Mouse (Mus musculus): Measurements from ENCODE around the gene Trak1.

The Trak1 gene

DNA sequence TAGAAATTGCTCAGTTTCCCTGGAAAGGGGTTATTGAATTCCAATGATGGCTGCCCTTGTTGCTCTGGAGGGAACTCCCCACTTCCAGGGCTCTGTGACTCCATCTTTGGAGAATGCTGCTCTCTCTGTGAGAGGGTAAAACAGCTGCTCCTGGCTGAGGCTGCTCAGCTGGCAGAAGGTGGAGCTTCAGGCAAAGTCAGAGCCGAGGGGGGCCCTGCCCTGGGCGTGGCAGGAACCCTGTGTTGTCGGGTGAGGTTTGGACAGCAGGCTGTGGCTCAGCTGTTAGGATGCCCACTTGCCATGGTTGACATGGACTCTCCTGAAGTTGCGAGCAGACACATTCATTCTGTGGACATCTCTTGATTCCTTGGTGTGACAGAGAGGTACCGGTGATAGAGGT, 49.3 kb downstream of the Trak1 start:
- DNase-seq (ENCODE audit: low read depth, low spot score): no peak

DNA sequence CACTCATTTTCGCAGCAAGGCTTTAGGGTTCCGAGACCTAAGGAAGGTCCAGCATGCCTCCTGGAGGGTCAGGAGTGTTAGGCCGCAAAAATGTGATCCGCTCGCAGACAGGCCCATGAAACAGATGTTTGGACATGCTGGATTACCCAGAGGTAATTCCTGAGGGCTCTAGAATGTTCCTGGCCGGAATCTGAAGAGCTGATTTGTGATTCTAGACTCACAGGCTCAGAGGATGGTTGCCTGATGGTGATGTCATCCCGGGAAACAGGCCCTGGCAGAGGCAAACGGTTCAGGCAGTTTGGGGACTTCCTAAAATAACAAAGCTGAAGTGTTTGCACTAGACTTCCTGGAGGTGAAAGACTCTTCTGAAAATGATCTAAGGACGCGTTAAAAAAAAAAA, 50.7 kb downstream of the Trak1 start:
- DNase-seq (ENCODE audit: low read depth, low spot score): no peak

DNA sequence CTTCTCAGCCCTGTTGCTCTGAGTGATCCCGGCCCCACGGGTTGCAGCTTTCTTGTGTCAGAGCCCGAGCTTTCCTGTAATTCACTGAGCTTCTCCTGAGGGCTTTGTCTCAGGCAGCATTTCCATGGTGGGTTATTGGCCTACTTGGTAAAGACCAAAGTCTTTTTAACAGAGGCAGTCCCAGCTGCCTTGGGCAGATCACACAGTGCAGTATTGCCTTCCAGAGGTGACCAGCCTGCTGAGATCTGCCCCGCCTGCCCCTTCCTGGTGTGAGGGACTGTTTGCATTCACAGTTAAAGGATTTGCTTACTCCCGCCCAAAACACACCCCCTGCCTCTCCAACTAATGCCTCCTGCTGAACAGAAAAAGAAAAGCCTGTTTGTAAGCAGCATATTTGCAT, 51.2 kb downstream of the Trak1 start:
- no peak for DNase-seq (ENCODE audit: low read depth, low spot score)

DNA sequence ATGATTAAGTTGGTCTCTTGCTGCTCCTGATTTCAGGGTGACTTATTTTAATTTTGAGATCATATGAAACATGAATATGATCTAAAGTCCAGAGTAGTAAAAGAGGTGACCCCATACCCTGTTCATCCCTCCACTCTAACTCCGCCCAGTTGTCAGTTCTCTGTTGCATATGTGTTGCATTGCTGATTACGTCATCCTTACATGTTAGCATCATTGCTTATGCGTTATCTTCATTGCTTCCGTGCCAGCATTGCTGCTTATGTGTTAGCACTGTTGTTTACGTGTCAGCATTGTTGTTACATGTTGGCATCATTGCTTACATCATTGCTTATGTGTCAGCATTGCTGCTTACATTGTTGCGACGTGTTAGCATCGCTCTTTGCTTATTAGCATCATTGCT, 51.8 kb downstream of the Trak1 start:
- no peak for DNase-seq (ENCODE audit: low read depth, low spot score)

DNA sequence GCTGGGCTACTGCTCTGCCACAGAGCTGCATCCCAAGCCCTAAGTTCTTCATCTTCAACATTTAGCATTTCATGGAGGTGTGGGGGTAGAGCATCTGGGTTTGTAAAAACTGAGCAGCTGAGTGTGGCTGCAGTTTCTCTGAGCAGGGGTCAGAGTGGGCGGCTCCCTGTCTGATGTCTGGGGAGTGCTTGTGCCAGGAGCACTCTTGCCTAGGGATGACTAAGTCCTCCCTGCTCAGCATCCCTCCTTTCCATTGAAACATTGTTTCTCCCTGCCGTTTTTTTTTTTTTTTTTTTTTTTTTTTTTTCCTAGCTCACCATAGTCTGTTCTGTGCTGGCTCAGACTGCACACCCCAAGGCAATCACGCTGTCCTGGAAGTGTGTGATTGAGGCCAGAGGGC, 53.3 kb downstream of the Trak1 start:
- no peak for DNase-seq (ENCODE audit: low read depth, low spot score)

DNA sequence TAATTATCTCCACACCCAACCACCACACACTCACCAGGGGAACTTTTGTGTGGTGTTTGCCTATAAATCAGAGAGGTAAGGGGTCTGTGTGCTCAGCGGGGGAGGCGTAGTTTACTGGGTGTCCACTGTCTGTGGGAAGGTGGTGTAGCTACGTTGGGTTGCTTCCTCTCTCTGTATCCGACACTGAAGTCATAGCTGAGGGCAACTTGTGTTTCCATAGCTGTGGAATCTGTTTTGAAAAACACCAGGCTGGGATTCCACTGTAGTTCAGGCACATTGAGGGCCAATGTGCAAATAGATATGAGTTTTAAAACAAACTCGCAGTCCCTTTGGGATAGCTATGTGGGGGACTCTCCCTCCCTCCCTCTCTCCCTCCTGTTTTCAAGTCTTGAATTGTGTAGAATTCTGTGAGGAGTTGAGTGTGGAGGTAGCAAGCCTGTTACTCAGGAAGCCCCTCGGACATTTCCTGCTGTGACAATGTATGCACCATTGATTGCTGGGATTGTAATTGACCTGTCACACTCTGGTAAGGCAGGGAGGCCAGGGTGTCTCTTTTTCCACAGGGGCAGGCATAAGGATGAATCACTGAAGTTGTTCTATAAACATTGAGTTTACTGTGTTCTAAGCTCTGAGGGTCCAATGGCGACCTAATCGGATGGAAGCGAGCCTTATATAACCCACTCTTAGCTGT, 54.2 kb downstream of the Trak1 start:
- no peak for DNase-seq (ENCODE audit: low read depth, low spot score)

DNA sequence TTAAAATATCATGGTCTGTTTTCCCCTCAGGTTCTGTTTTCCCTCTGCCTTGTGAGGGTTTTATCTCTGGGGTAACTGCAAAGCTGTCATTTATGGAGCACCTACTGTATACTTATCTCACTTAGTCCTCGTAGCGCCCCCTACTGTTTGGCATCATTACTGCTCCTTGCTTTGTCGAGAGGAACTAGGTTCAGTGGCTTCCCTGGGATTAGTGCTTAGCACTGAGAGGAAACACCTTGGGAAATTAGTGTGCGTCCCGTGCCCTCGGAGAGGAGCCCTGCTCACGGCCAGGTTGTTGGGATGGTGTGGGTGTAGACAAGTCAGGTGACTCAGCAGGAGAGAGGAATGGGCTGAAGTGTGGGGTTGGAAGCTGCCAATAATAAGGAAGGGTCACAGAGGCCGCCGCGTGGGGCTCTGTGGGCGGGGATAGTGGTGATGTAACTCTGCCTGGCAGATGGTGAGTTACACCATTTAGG, 54.9 kb downstream of the Trak1 start:
- DNase-seq (ENCODE audit: low read depth, low spot score): no peak

DNA sequence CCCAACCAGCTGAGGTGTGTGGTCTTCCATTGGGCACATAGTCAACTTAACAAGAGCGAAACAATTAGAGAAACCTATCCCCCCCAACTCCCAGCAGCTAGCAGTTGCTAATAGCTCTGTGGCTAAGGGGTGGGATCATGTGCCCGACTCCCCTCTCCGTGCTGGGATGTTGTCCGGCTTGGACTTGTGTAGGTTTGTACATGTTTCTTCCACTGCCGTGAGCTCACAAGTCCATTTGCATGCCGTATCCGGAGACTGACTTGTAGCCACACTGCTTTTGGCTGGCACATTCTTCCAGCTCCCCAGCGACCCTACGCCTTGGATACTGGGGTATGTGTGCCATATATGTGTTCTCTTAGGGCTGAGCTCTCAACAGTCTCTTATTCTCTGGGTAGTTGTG, 55.4 kb downstream of the Trak1 start:
- DNase-seq (ENCODE audit: low read depth, low spot score): no peak

DNA sequence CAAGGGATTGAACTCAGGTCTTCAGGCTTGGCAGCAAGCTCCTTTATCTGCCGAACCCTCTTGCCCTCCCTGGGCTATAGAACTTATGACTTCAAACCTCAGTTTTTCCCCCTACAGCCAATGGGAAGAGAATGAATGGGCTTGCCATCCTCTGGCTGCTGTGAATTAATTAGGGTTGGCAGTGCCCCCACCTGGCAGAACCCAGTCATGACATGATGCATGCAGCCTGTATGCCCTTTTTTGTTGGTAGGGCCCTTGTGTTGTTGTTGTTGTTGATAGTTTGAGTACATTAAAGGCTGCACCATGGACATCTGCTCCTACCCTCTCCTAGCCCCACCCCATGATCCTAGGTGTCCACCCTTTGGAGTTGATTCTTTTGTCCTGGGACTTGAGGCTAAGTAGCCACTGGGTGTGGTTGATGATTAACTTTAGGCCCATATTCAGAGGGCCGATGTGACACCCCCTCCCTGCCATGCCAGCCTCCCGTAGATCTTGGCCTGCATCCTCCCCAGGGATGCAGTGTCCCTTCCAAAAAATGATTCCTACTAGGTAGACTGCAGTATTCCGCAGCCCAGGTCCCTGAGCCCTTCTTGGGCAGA, 57.6 kb downstream of the Trak1 start:
- DNase-seq (ENCODE audit: low read depth, low spot score): no peak

DNA sequence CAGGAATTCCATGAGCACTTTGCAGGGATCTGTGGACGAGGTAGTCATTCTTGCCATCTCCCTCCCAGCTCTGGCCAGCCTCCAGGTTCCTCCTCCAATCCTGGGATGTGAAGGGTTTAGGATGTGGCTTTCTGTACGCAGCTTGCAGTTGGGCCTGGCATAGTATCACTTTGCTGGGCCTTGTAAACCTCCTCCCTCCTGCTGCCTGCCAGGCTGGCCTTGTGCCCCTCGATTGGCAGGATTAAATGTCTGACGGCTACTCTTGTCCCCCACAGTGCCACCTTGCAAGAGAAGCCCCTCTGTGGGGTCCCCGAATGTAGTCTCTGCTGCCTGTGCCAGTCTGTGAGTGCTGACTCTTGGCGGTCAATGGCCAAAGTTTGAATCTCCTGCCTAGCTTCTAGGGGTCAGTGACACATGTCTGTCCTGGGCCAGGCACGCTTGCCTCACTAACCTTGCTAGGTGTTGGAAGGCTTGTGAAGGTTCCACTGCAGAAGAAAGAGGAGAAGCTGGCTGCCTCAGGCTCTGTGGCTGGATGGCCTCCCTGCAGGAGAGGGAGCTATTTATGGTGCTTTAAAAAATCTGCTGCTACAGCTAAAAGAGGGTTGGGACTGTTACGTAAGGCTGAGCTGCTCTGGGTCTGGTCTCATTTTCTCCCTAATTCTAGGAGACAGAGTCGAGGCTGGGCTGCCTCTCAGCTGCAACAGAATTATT, 58.3 kb downstream of the Trak1 start:
- no peak for DNase-seq (ENCODE audit: low read depth, low spot score)

DNA sequence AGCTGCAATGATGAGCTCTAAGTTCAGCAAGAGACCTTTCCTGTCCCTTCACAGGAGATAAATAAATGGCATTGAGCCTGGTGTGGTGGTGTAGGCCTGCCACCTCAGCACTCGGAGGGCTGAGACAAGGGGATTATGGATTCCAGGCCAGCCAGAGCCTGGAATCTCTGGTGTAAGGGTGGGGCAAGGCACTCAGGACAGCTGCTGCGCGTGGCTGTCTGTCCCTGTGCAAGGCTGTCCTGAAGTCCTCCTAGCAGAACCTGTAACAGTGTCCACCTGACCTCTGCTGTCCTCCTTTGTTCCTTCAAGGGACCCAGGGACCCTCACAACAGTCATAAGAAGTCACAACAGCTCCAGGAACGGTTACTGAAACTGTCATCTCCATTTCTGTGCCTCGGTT, 59.8 kb downstream of the Trak1 start:
- no peak for DNase-seq (ENCODE audit: low read depth, low spot score)

DNA sequence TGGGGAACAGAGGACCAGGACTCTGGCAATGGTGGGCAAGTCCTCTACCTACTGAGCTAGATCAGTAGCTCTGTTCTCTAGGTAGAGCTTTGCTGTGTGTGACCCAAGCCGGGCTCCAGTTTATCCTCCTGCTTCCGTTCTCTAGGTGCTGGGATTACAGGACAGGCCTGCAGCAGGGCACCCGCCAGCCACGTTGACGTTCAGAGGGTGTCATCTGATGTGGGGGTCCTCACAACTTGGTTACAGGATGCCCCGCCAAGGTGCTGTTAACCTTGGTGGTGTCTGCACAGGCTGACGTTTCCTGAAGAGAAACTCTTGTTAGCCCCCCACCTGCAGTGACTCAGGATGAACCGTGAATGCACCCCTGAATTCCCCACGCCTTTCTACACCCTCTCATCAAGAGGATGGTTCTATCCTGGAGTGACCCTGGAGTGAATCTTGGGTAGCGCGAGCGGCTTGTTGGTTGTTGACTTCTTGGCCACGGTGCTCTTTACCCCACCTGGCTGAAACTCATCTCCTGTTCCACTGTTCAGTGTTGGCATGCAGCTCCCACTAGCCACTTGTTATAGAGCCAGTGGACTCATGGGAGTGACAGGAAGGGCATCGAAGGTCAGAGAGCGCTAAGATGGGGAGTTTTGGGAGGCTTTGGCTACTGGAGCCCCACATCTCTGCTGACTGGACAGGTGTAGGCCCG, 60.4 kb downstream of the Trak1 start:
- no peak for DNase-seq (ENCODE audit: low read depth, low spot score)

DNA sequence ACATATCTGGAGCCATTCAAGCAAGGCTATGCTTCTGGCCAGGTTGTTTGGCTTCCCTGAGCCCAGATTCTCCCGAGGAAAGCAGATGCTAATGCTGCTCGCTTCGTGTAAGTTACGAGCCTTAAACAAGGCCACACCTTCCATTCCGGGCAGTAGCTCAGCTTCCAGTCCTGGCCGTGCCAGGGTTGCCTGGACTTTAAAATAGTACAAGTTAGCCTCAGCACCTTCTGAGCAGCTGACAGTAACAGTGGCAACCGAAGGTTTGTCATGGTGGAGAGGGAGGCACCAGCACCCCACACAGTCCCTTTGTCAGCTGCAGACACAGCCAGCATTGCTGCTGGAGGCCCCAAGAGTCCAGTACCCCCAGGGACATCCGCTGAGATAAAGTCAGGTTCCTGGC, 61.1 kb downstream of the Trak1 start:
- DNase-seq (ENCODE audit: low read depth, low spot score): no peak

DNA sequence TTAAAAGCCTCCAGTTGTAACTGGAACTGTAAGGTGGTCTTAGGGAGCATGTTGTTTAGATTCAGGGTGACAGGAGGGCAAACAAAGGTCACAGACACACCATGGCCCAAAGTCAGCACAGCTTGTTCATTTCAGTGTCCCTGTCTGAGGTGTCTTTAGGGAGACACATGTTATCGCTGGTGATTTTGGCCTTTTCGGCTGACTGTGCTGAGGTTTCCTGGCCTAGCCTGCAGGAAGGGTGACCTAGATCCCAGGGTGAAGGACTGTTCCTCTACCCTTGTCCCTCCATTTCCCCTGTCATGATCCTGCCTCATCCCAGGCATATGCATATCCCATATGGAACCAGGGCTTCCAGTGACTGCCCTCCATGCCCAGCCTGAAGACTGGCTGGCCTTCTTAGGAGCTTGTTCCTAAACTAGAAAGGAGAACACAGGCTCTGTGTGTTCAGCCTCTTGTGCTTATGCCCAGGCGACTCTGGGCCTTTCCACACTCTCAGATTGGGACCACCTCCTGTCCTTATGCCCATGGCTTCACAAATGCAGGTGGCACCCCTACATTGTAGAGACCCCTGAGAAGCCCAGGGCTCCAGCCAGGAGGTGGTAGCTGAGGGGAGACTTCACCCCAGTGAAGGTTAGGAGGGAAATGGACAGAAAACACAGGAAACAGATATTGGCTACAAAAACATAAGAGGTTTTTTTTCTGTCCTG, 62.1 kb downstream of the Trak1 start:
- no peak for DNase-seq (ENCODE audit: low read depth, low spot score)

DNA sequence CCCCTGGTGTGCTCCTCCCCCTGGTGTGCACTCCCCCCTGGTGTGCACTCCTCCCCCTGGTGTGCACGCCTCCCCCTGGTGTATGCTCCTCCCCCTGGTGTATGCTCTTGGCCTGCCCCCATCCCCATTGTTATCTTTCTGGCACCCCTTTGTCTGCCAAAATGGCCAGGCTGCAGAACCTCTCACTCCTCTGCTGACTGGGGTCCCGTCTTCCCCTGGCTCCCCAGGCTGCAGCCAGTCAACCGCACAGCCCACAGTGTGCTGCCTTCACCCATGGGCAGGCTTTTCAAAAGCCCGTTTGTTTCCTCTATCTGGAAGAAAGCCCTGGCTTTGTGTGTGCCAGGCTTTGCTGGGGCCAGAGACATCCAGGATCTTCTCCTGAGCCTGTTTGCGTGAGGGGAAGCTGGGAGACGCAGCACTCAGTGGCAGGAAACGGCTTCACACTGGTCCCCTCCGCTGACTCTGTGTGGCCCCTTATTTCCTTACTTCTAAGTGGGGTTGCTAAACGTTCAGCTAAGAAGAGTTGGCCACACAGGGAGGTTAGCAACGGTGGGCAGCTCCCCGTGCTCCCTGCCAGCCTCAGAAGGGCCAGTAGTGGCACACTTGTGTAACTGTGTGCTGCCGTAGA, 63.1 kb downstream of the Trak1 start:
- DNase-seq (ENCODE audit: low read depth, low spot score): no peak

DNA sequence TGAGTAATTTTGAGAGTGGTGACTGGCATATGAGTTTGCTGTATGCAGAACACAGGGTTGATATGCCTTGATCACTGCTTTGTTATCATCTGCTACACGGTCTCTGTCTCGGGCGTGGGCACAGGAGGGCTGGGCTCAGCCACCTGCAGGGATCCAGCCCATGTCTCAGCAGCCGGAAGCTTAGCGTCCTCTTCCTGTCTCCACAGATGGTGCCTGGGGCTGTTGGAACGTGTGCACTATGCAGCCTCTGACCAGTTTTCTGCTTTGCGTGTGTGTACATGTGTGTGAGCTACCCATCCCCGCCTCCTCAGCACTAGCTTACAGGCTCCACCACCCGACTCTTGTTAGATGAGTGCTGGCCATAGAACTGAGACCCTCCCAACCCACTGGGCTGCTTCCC, 63.7 kb downstream of the Trak1 start:
- no peak for DNase-seq (ENCODE audit: low read depth, low spot score)

DNA sequence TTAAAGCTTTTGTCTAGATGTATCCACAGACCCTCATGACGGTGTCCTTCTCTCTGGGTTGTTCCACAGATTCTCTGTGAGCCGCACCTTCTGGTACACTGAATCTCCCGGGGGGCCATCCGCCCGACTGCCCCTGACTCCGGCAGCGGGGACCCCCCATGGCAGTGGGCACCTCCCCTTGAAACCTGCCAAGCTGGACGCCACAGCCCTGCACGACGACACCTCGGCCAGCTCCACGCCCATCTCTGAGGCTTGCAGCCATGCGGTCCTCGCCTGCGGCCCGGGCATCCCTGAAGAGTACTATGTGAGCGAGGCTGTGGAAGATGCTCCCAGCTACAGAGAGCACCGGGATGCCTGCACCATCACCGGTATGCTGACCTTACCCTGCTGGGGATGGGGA, 66.6 kb downstream of the Trak1 start:
- DNase-seq (ENCODE audit: low read depth, low spot score): no peak

DNA sequence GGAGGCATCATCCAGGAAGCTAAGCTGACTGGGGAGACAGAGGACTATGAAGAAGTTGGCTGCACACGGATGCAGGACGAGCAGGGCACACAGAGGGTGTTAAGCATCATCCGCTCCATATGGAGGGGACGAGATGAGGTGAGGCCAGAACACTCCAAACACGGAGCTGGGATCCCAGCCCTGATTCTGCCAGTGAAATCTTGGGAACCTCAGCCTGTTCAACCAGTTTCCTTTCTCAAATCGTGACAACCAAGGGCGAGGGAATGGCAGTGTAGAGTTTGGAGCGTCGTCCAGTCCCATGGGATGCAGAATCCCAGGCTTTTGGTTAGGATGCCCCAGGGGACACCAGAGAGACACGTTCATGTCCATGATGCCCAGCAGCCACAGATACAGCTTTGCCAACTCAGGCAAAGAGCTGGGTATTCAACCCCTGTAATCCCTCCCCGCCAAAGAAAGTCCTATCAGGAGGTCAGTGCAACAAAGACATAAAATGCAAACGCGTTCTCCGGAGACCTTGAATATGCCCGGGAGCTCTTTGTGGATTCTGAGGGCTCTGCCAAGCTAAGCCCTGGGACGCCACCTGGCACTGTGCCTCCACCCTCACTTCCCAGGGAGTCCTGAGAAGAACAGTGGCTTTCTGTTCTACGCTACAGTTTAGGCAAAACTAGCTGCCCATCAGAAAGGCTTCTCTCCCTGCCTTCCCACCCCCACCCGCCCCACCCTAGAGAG, 69.0 kb downstream of the Trak1 start:
- DNase-seq (ENCODE audit: low read depth, low spot score): no peak

DNA sequence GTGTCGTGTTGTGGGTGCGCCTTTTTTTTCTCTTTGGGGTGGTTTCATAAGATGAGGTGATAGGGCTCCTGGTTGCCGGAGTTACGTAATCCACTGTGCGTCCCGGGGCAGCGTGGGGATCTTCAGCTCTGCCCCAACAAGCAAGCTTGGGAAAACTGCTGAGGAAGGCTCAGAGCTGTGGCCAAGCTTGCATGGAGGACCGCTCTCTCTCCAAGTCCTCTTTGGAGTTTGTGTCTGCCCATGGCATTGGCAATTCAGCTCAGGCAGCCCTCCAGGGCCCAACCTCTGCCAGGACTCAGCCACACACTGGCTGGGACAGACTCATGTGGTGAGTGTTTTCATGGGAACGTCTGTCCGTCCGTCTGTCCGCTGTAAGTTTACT, 69.6 kb downstream of the Trak1 start:
- no peak for DNase-seq (ENCODE audit: low read depth, low spot score)

DNA sequence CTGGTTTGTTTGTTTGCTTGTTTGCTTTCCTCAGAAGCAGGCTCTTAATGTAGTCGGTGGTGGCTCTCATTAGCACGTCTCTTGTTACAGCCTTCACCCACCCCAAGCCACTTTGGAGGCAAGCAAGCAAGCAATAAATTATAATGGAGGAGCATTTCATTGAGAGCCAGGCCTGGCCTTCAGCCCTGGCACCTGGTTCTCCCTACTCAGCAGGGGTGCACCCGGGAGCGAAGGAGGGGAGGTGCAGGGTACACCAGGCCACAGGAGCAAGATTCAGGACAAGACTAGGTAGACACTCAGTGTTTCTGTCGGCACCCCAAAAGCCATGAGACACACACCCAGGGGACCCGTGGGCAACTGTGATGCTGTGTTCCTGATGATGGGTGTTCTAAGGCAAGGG, 72.3 kb downstream of the Trak1 start:
- no peak for DNase-seq (ENCODE audit: low read depth, low spot score)

Data from WW6 (cell line).